Mouse (Mus musculus) kidney, postnatal 0 days (tissue): ENCODE data around the gene Spata5. TPM values are rescaled to one million over a fixed set of nuclear protein-coding genes. Genes with fewer than 3 reads are reported as not detected.

Experiments used
- ATAC-seq: fragments of 200-750 bp; cut with Nextera tagmentation; replicated peaks from 2 replicates; pipeline ENCODE4 v1.8.0; 2017; ENCODE audit warnings: low read depth, moderate number of reproducible peaks, moderate TSS enrichment, moderate library complexity; ENCODE audit not compliant: low FRiP score
- DNase-seq: peaks from one replicate; pipeline ENCODE4 v3.0.0-alpha.2; 2016; ENCODE audit warnings: low spot score
- H3K27ac ChIP-seq: fragments of 300-500 bp; sonication (generic); 2 replicates; pipeline ENCODE4 v1.5.1; 2014; ENCODE audit warnings: mild to moderate bottlenecking
- H3K27me3 ChIP-seq: fragments of 300-500 bp; sonication (generic); 2 replicates; pipeline ENCODE4 v1.6.1; 2014; ENCODE audit warnings: low read length, mixed read lengths; ENCODE audit not compliant: insufficient read depth
- H3K36me3 ChIP-seq: fragments of 300-500 bp; sonication (generic); 2 replicates; pipeline ENCODE4 v1.6.1; 2014; ENCODE audit warnings: low read length, mixed read lengths; ENCODE audit not compliant: insufficient read depth
- H3K4me1 ChIP-seq: fragments of 300-500 bp; sonication (generic); replicated peaks from 2 replicates; pipeline ENCODE4 v1.6.1; 2014; ENCODE audit warnings: antibody characterized with exemption, low read length, mixed read lengths; ENCODE audit not compliant: insufficient read depth
- H3K4me2 ChIP-seq: fragments of 300-500 bp; sonication (generic); 2 replicates; pipeline ENCODE4 v1.6.1; 2014; ENCODE audit warnings: mild to moderate bottlenecking, low read length, moderate library complexity, mixed read lengths
- H3K4me3 ChIP-seq: fragments of 300-500 bp; sonication (generic); replicated peaks from 2 replicates; pipeline ENCODE4 v1.5.1; 2014; ENCODE audit warnings: low read depth, low read length
- H3K9ac ChIP-seq: fragments of 300-500 bp; sonication (generic); 2 replicates; pipeline ENCODE4 v1.6.1; 2014; ENCODE audit warnings: low read depth, low read length
- H3K9me3 ChIP-seq: fragments of 300-500 bp; sonication (generic); replicated peaks from 2 replicates; pipeline ENCODE4 v1.6.1; 2016; ENCODE audit warnings: low read length, inconsistent platforms, mixed read lengths
- CTCF ChIP-seq: IDR thresholded peaks from 2 replicates; pipeline ENCODE4 v1.5.1; 2016; ENCODE audit warnings: antibody characterized with exemption, low read depth, mild to moderate bottlenecking, moderate library complexity
- WGBS: fragments of 180-500 bp; shearing (Covaris S2); extraction: QIAGEN DNeasy Blood & Tissue Kit; methylation state at CpG from one replicate; pipeline ENCODE4 v1.1.7; 2014; 5-methylcytosine and 5-hydroxymethylcytosine counted together
- polyA plus RNA-seq: library from polyadenylated mRNA; unstranded; fragments of >200 nt; fragmentation: Nextera tagmentation; extraction: Ambion mirVana; gene quantifications from 2 replicates; pipeline ENCODE4 v1.2.1, GENCODE M21; 2015

The Spata5 gene
- polyA plus RNA-seq, 1 experiment from 2014 or later: 44.8 TPM

DNA sequence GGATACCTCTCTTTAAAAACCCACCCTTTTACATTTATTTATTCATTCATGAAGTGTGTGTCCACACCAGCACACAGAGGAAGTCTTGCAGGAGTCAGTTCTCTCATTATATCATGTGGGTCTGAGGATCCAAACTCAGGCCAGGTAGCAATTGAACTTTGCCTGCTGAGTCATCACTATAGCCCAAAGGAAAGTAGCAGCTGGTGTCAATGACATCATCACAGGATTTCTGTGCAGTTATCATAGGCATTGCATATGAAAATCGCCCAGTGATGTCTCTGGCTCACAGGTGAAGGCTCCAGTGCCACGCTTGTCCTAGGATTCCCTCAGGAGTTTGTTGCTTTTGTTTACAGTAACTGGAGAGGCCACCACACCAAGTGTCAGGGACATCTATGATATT is 191.0 kb downstream of the Spata5 start:
- H3K36me3 ChIP-seq: no peaks in the 10 kb centered on the region
- H3K4me2 ChIP-seq: no peak overlapping the region
- no peak for TF ChIP-seq CTCF
- no peak overlapping the region for H3K9ac ChIP-seq
- no peak for DNase-seq
- no peaks in the 10 kb centered on the region for H3K4me1 ChIP-seq
- WGBS: 94% methylated on average over 2 of the region's 2 CpGs
- no peaks in the 10 kb centered on the region for H3K9me3 ChIP-seq
- no peak overlapping the region for H3K4me3 ChIP-seq
- ATAC-seq: no peak
- H3K27me3 ChIP-seq: no peaks in the 10 kb centered on the region
- no peak overlapping the region for H3K27ac ChIP-seq

DNA sequence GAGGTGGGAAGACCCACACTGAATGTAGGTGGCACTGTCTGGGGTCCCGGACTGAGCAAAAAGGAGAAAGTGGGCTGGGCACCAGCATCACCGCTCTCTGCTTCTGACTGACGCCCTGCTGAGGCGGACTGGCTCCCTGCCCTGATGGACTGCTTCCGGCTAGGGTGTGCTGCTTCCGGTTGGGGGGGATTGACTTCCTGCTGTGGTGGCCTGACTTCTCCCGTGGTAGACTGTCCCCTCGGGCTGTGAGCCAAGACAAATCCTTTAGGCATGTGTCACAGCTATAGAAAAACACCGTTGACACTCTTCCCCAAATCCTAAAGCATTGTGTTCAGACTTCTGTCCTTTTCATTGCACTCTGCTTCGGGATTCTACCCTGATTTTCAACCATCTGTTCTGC is 194.0 kb downstream of the Spata5 start:
- no peak for TF ChIP-seq CTCF
- 53% methylated on average over 10 of the region's 10 CpGs for WGBS
- Histone ChIP-seq H3K9ac (no peak overlapping the region), H3K9me3 (no peaks in the 10 kb centered on the region), H3K27ac (no peak overlapping the region), H3K4me1 (no peaks in the 10 kb centered on the region), H3K4me3 (no peak overlapping the region), H3K4me2 (no peak overlapping the region), H3K27me3 (no peaks in the 10 kb centered on the region), H3K36me3 (no peaks in the 10 kb centered on the region)
- ATAC-seq: peak; percentile 61
- DNase-seq: peak; percentile 76

DNA sequence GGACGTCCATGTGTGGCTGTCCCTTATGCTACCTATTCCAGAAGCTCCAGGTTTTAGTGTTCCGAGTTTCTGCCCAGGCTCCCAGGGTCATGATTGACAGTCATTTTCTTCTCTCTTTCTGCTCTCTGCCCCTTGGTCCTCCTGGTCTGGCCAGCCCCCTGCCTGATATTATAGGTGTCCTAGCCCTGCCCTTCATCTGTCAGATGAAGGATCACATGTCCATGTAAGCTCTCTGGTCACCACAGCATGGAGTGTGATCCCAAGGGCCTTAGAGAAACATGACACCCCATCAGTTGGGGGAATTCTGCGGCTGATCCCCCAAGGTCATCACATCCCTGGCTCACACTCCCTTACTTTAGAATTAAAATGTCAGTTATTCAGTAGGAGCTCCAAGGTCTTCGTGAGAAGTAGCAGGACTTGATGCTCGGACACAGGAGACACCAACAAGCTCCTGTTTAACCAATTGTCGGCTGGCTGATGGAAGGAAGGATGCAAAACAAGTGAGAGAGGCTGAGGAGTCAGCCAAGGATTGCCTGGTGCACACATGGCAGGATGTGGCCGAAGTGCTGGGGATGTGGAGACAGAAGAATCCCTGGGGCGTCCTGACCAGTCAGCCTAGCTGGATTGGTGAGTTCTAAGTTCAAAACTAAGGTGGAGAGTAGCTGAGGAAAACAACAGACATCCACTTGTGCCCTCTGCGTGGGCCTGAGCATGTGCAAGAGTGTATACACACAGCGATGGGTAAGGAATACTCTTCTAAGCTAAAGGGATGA is 195.4 kb downstream of the Spata5 start:
- H3K4me3 ChIP-seq: no peak overlapping the region
- WGBS: 60% methylated on average over 10 of the region's 10 CpGs
- H3K36me3 ChIP-seq: no peaks in the 10 kb centered on the region
- DNase-seq (no peak), ATAC-seq (no peak)
- H3K9me3 ChIP-seq: no peaks in the 10 kb centered on the region
- no peak overlapping the region for H3K27ac ChIP-seq
- no peak overlapping the region for H3K9ac ChIP-seq
- no peaks in the 10 kb centered on the region for H3K4me1 ChIP-seq
- H3K27me3 ChIP-seq: no peaks in the 10 kb centered on the region
- TF ChIP-seq CTCF: no peak
- H3K4me2 ChIP-seq: no peak overlapping the region

DNA sequence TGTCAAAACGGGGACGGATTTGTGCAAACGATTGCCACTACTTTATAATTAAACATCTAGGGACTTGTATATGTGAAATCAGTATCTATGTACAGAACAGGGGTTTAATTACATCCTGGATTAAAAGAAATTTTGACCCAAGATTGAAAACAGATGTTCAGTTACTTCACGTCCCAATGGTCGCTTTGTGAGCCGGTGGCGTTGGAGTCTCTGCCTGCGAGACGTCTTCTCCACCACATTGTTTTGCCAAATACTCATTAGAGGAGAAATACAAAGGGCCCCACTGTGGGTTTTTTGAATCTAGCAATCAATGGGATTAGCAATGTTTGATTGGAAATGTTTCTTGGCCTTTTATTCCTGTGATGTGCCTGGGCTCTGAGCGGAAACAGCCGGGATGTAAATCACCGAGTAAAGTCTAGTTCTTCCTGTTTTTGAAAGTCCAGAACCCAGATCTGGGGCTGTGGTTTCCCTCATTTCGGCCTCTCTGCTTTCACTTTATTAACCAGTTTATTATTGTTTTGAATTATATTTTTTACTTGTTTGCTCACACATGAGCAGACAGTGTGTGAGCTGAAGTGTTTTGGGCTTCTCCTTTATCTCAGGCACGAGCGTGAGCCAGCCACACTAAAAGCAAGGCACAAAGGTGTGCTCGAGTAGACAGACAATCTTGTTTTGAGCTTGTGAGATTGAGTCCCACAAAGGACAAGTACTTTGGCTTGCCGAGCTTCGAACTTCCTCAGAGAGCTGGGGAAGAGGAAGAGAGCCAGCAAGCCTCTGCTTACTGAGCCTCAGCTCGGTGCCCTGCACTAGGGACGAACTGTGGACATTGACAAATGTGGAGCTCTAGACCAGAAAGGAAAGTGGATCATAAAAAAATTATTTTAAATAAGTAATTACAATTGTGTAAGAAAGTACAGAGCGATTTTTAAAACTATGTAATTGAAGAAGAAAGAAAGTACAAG is 197.2 kb downstream of the Spata5 start:
- DNase-seq (peak; percentile 57), ATAC-seq (no peak)
- Histone ChIP-seq H3K4me2 (no peak overlapping the region), H3K9me3 (no peaks in the 10 kb centered on the region), H3K27ac (0 out of 2 replicates have a peak overlapping the region, but pooled peaks have one; percentile 43), H3K36me3 (no peaks in the 10 kb centered on the region), H3K4me3 (no peak overlapping the region), H3K27me3 (no peaks in the 10 kb centered on the region), H3K9ac (no peak overlapping the region), H3K4me1 (no peaks in the 10 kb centered on the region)
- TF ChIP-seq CTCF: no peak
- WGBS: 61% methylated on average over 21 of the region's 21 CpGs

Other genes starting within 250 kb of the Spata5 start
- gene Il21, start 187.3 kb upstream of the Spata5 start, polyA plus RNA-seq: not detected in 2 replicates
- 7.7 and 8.0 TPM in 2 replicates for gene Bbs12, start 107.3 kb upstream of the Spata5 start, polyA plus RNA-seq
- gene Cetn4, start 107.2 kb upstream of the Spata5 start, polyA plus RNA-seq: 3.7 and 4.1 TPM in 2 replicates
- gene Fgf2, start 71.5 kb upstream of the Spata5 start, polyA plus RNA-seq: 1.3 and 1.6 TPM in 2 replicates
- gene Nudt6, start 315 bp downstream of the Spata5 start, polyA plus RNA-seq: 13.3 and 18.2 TPM in 2 replicates
- gene Spry1, start 220.1 kb downstream of the Spata5 start, polyA plus RNA-seq: 31.8 and 39.6 TPM in 2 replicates